Mouse (Mus musculus) ES-Bruce4 (cell line): ENCODE measurements around the gene Col13a1. TPM values are rescaled to one million over a fixed set of nuclear protein-coding genes. Genes with fewer than 3 reads are reported as not detected.

ENCODE experiments used
- H3K27ac ChIP-seq: 2 replicates; pipeline ENCODE4 v1.5.1; 2012; ENCODE audit warnings: low read length, inconsistent platforms; ENCODE audit not compliant: insufficient read depth
- H3K27me3 ChIP-seq: 2 replicates; pipeline ENCODE4 v1.6.1; 2012; ENCODE audit warnings: mild to moderate bottlenecking, low read length, inconsistent platforms; ENCODE audit not compliant: control insufficient read depth, poor library complexity, insufficient read depth, severe bottlenecking
- H3K36me3 ChIP-seq: 2 replicates; pipeline ENCODE4 v1.6.1; 2012; ENCODE audit warnings: inconsistent platforms, mild to moderate bottlenecking, low read length, moderate library complexity; ENCODE audit not compliant: control insufficient read depth, poor library complexity, insufficient read depth, severe bottlenecking
- H3K4me1 ChIP-seq: one replicate; pipeline ENCODE4 v1.8.1; 2011; ENCODE audit warnings: low read length; ENCODE audit not compliant: control insufficient read depth, insufficient read depth
- H3K4me3 ChIP-seq: 2 replicates; pipeline ENCODE4 v1.5.1; 2011; ENCODE audit warnings: low read depth, mild to moderate bottlenecking, low read length
- H3K9ac ChIP-seq: 2 replicates; pipeline ENCODE4 v1.6.1; 2012; ENCODE audit warnings: low read depth, mild to moderate bottlenecking, inconsistent platforms; ENCODE audit not compliant: poor library complexity, severe bottlenecking
- H3K9me3 ChIP-seq: replicated peaks from 2 replicates; pipeline ENCODE4 v1.6.1; 2012; ENCODE audit warnings: mild to moderate bottlenecking, low read length, inconsistent platforms; ENCODE audit not compliant: control insufficient read depth, poor library complexity, insufficient read depth, severe bottlenecking
- CTCF ChIP-seq: IDR thresholded peaks from one replicate; pipeline ENCODE4 v1.8.1; 2011; ENCODE audit warnings: low read depth, low read length
- EP300 ChIP-seq: IDR thresholded peaks from 2 replicates; pipeline ENCODE4 v1.6.1; 2011; ENCODE audit warnings: low read depth, low read length; ENCODE audit not compliant: insufficient read depth
- POLR2A ChIP-seq: IDR thresholded peaks from one replicate; pipeline ENCODE4 v1.8.1; 2011; ENCODE audit warnings: low read length; ENCODE audit not compliant: insufficient read depth
- polyA plus RNA-seq: library from polyadenylated mRNA; stranded (reverse); fragments of >200 nt; gene quantifications from 2 replicates; pipeline ENCODE4 v1.2.4, GENCODE M21; 2011; ENCODE audit warnings: low read depth; ENCODE audit not compliant: missing spikeins, insufficient read depth, insufficient read length

Col13a1 gene
- polyA plus RNA-seq, 1 experiment, result 1.0 TPM

DNA sequence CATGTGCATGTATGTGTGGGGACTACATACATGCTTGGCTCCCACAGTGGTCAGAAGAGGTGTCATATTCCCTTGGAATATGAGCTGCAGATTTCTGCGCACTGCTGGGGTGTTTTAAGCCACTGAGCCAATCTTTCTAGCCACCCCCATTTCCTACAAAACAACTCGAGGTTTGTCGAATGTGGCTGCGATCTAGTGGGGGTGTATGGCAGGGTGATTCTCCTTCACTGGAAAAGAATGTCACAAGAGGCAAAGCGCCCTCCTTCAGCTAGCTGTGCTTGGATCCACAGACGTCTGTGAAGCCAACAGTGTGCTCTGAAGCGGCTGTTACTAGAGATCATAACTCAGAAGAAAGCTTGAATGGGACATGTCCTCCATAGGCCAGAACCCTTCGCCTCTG, 141.6 kb downstream of the Col13a1 start:
- Histone ChIP-seq H3K27ac (no peak overlapping the region), H3K4me3 (no peak overlapping the region), H3K9ac (no peak overlapping the region), H3K36me3 (no peaks in the 10 kb centered on the region), H3K9me3 (no peaks in the 10 kb centered on the region), H3K27me3 (no peaks in the 10 kb centered on the region), H3K4me1 (no peaks in the 10 kb centered on the region)
- TF ChIP-seq EP300 (no peak), POLR2A (no peak), CTCF (no peak)

DNA sequence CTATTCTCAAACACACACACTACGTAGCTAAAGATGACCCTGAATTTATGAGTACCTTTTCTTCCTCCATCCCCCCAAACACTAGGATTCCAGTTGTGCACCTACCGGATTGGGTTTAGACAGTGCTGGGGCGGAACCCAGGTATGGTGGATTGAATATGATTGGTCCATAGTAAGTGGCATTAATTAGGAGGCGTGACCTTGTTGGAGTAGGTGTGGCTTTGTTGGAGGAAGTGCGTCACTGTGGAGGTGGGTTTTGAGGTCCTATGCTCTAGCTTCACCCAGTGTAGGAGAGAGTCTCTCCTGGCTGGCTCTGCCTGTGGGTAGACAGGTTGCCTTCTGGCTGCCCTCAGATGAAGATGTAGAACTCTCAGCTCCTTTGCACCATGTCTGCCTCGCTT, 144.6 kb downstream of the Col13a1 start:
- no peaks in the 10 kb centered on the region for H3K27me3 ChIP-seq
- no peaks in the 10 kb centered on the region for H3K9me3 ChIP-seq
- H3K4me1 ChIP-seq, result peaks cover 7% of the 10 kb centered on the region
- no peak overlapping the region for H3K4me3 ChIP-seq
- TF ChIP-seq POLR2A (no peak), EP300 (no peak), CTCF (no peak)
- H3K36me3 ChIP-seq, result no peaks in the 10 kb centered on the region
- no peak overlapping the region for H3K9ac ChIP-seq
- no peak overlapping the region for H3K27ac ChIP-seq

- Histone ChIP-seq H3K9ac (no peak overlapping the region), H3K4me3 (no peak overlapping the region), H3K9me3 (no peaks in the 10 kb centered on the region), H3K27me3 (no peaks in the 10 kb centered on the region), H3K27ac (no peak overlapping the region), H3K4me1 (peaks cover 8% of the 10 kb centered on the region), H3K36me3 (no peaks in the 10 kb centered on the region)
- TF ChIP-seq EP300, result no peak
- no peak for TF ChIP-seq CTCF
- TF ChIP-seq POLR2A, result no peak
Observed at GRCm38 (mm10) chr10:61832713-61833112, 146.2 kb downstream of the Col13a1 start.

DNA sequence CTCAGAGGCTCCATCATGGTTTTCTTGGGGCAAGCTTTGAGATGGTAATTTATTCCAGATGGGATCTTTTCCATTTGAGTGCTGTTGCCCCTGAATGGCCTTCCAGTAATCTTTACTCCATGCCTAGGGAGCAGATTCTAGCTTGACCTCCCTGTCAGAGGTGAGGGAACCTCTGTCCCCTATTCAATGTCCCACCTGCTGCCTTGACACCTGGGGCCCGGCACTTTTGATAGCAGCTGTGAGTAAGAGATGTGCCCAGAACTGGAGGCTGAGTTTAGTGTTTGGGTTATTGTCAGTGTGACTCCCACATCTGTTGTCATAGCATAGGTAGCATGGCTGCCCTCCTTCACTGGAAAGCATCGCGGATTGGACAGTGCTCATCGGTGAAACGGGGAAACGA, 147.2 kb downstream of the Col13a1 start:
- no peak overlapping the region for H3K9ac ChIP-seq
- no peaks in the 10 kb centered on the region for H3K27me3 ChIP-seq
- H3K9me3 ChIP-seq, result no peaks in the 10 kb centered on the region
- no peaks in the 10 kb centered on the region for H3K36me3 ChIP-seq
- H3K4me3 ChIP-seq, result no peak overlapping the region
- peaks cover 11% of the 10 kb centered on the region for H3K4me1 ChIP-seq
- H3K27ac ChIP-seq, result peak overlapping the region; percentile 1; the same call in 1 of the 2 replicates
- TF ChIP-seq EP300 (peak; percentile 85), CTCF (no peak)

- peaks cover 11% of the 10 kb centered on the region for H3K4me1 ChIP-seq
- peak overlapping the region; percentile 13; the same call in 1 of the 2 replicates for H3K27ac ChIP-seq
- H3K9me3 ChIP-seq, result no peaks in the 10 kb centered on the region
- no peak for TF ChIP-seq POLR2A
- TF ChIP-seq EP300, result 0 out of 2 replicates have a peak, but pooled peaks have one; percentile 16
- no peak overlapping the region for H3K9ac ChIP-seq
- no peaks in the 10 kb centered on the region for H3K36me3 ChIP-seq
- H3K4me3 ChIP-seq, result peak overlapping the region; percentile 42
- no peaks in the 10 kb centered on the region for H3K27me3 ChIP-seq
Observed at GRCm38 (mm10) chr10:61831251-61831650, 147.7 kb downstream of the Col13a1 start.

GRCm38 (mm10) chr10:61830817-61831216, 148.1 kb downstream of the Col13a1 start:
- H3K9ac ChIP-seq, result no peak overlapping the region
- H3K36me3 ChIP-seq, result no peaks in the 10 kb centered on the region
- H3K27ac ChIP-seq, result 0 out of 2 replicates have a peak overlapping the region, but pooled peaks have one; percentile 13
- no peak for TF ChIP-seq EP300
- no peak for TF ChIP-seq POLR2A
- H3K4me1 ChIP-seq, result peaks cover 11% of the 10 kb centered on the region
- H3K9me3 ChIP-seq, result no peaks in the 10 kb centered on the region
- peak overlapping the region; percentile 42 for H3K4me3 ChIP-seq
- no peaks in the 10 kb centered on the region for H3K27me3 ChIP-seq
